Mouse (Mus musculus) lung, adult 2 months (tissue): ENCODE results near the gene Hmx2. TPM values are rescaled to one million over a fixed set of nuclear protein-coding genes. Genes with fewer than 3 reads are reported as not detected.

Source experiments
- DNase-seq: peaks from one replicate; pipeline ENCODE4 v3.0.0; 2022
- H3K4me1 ChIP-seq: fragments of 200-500 bp; 2 replicates; pipeline ENCODE4 v1.6.1; 2011; ENCODE audit warnings: low read length; ENCODE audit not compliant: control insufficient read depth, insufficient read depth
- H3K4me3 ChIP-seq: fragments of 200-500 bp; replicated peaks from 2 replicates; pipeline ENCODE3; 2011; ENCODE audit warnings: low read depth, mild to moderate bottlenecking, control low read depth, low read length; ENCODE audit errors: extremely low read depth
- CTCF ChIP-seq: fragments of 200-500 bp; IDR thresholded peaks from 2 replicates; pipeline ENCODE4 v1.5.1; 2011; ENCODE audit warnings: mild to moderate bottlenecking, low read length, control low read depth; ENCODE audit not compliant: insufficient read depth
- POLR2A ChIP-seq: fragments of 200-500 bp; IDR thresholded peaks from 2 replicates; pipeline ENCODE4 v1.6.1; 2011; ENCODE audit warnings: low read depth, mild to moderate bottlenecking, control low read depth, low read length, borderline replicate concordance; ENCODE audit errors: extremely low read depth
- WGBS: fragments of 180-500 bp; shearing (Covaris S2); methylation state at CpG from one replicate; pipeline ENCODE4 v1.1.7; 2018; 5-methylcytosine and 5-hydroxymethylcytosine counted together
- polyA plus RNA-seq: library from polyadenylated mRNA; depleted of rRNA; stranded (reverse); fragments of >200 nt; gene quantifications from 2 replicates; pipeline ENCODE4 v1.2.3, GENCODE M21; 2012; rRNA removed

The Hmx2 gene
- polyA plus RNA-seq, 1 experiment, result not detected

DNA sequence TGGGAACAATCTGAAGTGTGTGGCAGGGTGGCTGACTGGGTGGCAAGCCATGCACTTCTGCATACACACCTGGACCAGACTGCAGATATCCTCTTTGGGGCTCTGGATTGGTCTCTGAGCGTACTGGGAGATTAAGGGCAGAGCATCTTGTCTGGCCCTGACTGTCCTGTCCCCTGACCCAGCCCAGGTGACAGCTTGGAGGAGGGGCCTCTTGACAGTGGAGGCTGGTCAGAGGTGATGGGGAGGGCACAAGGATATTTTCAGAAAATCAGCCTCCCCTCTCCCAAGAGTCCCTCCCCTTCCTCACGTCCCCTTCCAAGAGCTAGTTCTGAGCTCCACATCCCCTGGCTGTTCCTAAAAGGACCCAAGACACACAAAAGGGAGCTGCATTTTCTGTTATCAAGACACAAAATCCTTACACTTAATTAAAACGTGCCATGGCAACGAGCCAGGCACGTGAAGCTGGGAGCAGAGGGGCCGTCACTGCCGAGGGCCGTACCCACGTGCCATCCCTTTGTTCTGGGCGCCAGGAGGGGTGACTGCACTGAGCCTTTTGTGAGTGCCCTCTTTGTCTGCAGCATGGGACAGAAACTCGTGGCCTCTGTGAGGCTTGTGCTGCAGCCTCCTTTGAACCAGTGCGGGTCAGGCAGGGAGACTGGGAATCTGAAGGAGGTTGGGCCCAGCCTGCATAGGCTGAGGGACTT, 49.4 kb downstream of the Hmx2 start:
- no peak for DNase-seq
- H3K4me3 ChIP-seq, result no peak overlapping the region
- no peaks in the 10 kb centered on the region for H3K4me1 ChIP-seq
- TF ChIP-seq CTCF (no peak), POLR2A (no peak)
- 20% methylated on average over 12 of the region's 12 CpGs for WGBS

- Histone ChIP-seq H3K4me1 (no peaks in the 10 kb centered on the region), H3K4me3 (no peak overlapping the region)
- WGBS, result 10% methylated on average over 5 of the region's 5 CpGs
- no peak for DNase-seq
- no peak for TF ChIP-seq POLR2A
- TF ChIP-seq CTCF, result 0 out of 2 replicates have a peak, but pooled peaks have one; percentile 1
Measured at GRCm38 (mm10) chr7:131598483-131598824, 49.9 kb downstream of the Hmx2 start.

DNA sequence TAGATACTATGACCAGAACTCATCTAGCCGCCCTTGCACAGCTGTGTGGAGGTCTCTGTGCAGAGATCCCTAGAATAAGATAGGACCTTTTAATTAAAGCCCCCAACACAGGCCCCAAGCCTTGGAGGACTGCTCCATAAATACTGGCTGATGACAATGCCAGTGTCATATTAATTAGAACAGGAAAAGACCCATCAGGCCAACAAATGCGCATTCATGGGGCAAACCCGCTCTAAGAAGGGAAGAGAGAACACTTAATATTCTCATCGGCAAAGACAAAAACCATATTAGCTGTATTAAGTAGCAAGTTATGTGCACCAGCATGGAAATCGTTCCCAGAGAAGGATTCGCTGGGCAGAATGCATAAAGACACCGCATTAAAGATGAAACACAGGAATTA, 53.5 kb downstream of the Hmx2 start:
- no peaks in the 10 kb centered on the region for H3K4me1 ChIP-seq
- H3K4me3 ChIP-seq, result no peak overlapping the region
- TF ChIP-seq CTCF, result no peak
- no peak for TF ChIP-seq POLR2A
- WGBS, result 79% methylated on average over 7 of the region's 7 CpGs
- DNase-seq, result no peak

- DNase-seq, result no peak
- TF ChIP-seq CTCF (no peak), POLR2A (no peak)
- WGBS, result 11% methylated on average over 11 of the region's 11 CpGs
- no peak overlapping the region for H3K4me3 ChIP-seq
- no peaks in the 10 kb centered on the region for H3K4me1 ChIP-seq
Measured at GRCm38 (mm10) chr7:131603186-131603585, 54.6 kb downstream of the Hmx2 start.

DNA sequence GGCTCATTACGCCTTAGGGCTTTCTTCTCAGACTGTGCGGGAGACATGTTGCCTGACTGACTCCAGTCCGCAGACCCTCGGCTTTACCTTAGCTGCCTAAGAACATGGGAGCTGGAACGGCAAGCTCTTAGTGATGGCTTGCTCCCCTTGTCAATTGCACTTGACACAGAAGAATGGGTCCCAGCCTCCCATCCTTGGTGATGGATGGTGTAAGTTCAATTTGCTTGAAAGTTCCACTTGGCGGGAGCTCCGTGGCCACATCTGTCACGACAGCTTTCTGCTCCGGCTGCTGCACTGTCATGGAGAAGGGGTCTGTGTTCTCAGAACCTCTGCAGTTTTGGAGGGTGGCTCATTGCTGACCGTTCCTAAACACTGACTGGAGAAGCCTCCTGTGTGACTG, 56.4 kb downstream of the Hmx2 start:
- no peak for TF ChIP-seq POLR2A
- TF ChIP-seq CTCF, result no peak
- no peak overlapping the region for H3K4me3 ChIP-seq
- 83% methylated on average over 10 of the region's 10 CpGs for WGBS
- H3K4me1 ChIP-seq, result no peaks in the 10 kb centered on the region
- no peak for DNase-seq

- DNase-seq, result no peak
- Histone ChIP-seq H3K4me3 (no peak overlapping the region), H3K4me1 (no peaks in the 10 kb centered on the region)
- 67% methylated on average over 4 of the region's 4 CpGs for WGBS
- TF ChIP-seq CTCF (no peak), POLR2A (no peak)
Measured at GRCm38 (mm10) chr7:131605481-131605880, 56.9 kb downstream of the Hmx2 start.

Other genes starting within 250 kb of the Hmx2 start
- gene Cuzd1, start 226.5 kb upstream of the Hmx2 start, polyA plus RNA-seq, result not detected in 2 replicates
- 0.62 TPM in 1 of 2 replicates, not detected in the other for gene Fam24b, start 219.3 kb upstream of the Hmx2 start, polyA plus RNA-seq
- gene Fam24a, start 214.9 kb upstream of the Hmx2 start, polyA plus RNA-seq, result not detected in 2 replicates
- 4.0 and 5.2 TPM in 2 replicates for gene 2310057M21Rik, start 186.0 kb upstream of the Hmx2 start, polyA plus RNA-seq
- gene Pstk, start 177.6 kb upstream of the Hmx2 start, polyA plus RNA-seq, result 28.7 and 35.0 TPM in 2 replicates
- 12.4 and 13.3 TPM in 2 replicates for gene Ikzf5, start 138.3 kb upstream of the Hmx2 start, polyA plus RNA-seq
- gene Acadsb, start 138.2 kb upstream of the Hmx2 start, polyA plus RNA-seq, result 9.3 and 14.6 TPM in 2 replicates
- gene Hmx3, start 5.9 kb upstream of the Hmx2 start, polyA plus RNA-seq, result not detected in 2 replicates
- 52.4 and 71.6 TPM in 2 replicates for gene Bub3, start 11.4 kb downstream of the Hmx2 start, polyA plus RNA-seq